Mouse (Mus musculus) heart, embryonic 10.5 days (tissue): ENCODE data around the gene Ctdsp1. TPM values are rescaled to one million over a fixed set of nuclear protein-coding genes. Genes with fewer than 3 reads are reported as not detected.

Experiments used
- DNase-seq: peaks from one replicate; pipeline ENCODE4 v3.0.0-alpha.2; 2017; ENCODE audit warnings: low spot score
- H3K27ac ChIP-seq: fragments of 300-500 bp; sonication (generic); 2 replicates; pipeline ENCODE4 v1.5.1; 2016; ENCODE audit warnings: mild to moderate bottlenecking
- H3K27me3 ChIP-seq: fragments of 300-500 bp; sonication (generic); 2 replicates; pipeline ENCODE4 v1.6.1; 2016; ENCODE audit warnings: mild to moderate bottlenecking; ENCODE audit not compliant: poor library complexity, insufficient read depth, severe bottlenecking
- H3K36me3 ChIP-seq: fragments of 300-500 bp; sonication (generic); 2 replicates; pipeline ENCODE4 v1.6.1; 2016; ENCODE audit warnings: mild to moderate bottlenecking, moderate library complexity
- H3K4me1 ChIP-seq: fragments of 300-500 bp; sonication (generic); 2 replicates; pipeline ENCODE4 v1.6.1; 2016; ENCODE audit warnings: mild to moderate bottlenecking
- H3K4me3 ChIP-seq: fragments of 300-500 bp; sonication (generic); 2 replicates; pipeline ENCODE4 v1.5.1; 2016; ENCODE audit warnings: mild to moderate bottlenecking, moderate library complexity
- H3K9me3 ChIP-seq: fragments of 300-500 bp; sonication (generic); 2 replicates; pipeline ENCODE4 v1.6.1; 2016; ENCODE audit warnings: mild to moderate bottlenecking, moderate library complexity
- WGBS: fragments of 180-500 bp; shearing (Covaris S2); methylation state at CpG from one replicate; pipeline ENCODE4 v1.1.7; 2016; 5-methylcytosine and 5-hydroxymethylcytosine counted together
- polyA plus RNA-seq: library from polyadenylated mRNA; unstranded; fragments of >200 nt; fragmentation: Nextera tagmentation; extraction: Ambion mirVana; gene quantifications from 2 replicates; pipeline ENCODE4 v1.2.1, GENCODE M21; 2016

Gene Ctdsp1
- polyA plus RNA-seq, 1 experiment from 2014 or later, result 69.2 TPM

GRCm38 (mm10) chr1:74384525-74384924 is 6.8 kb upstream of the Ctdsp1 start:
- 84% methylated on average over 8 of the region's 8 CpGs for WGBS
- H3K27ac ChIP-seq, result no peak overlapping the region

GRCm38 (mm10) chr1:74385064-74385463 is 6.2 kb upstream of the Ctdsp1 start:
- peaks cover 28% of the 10 kb centered on the region for H3K4me1 ChIP-seq
- DNase-seq, result no peak
- H3K27ac ChIP-seq, result no peak overlapping the region
- H3K27me3 ChIP-seq, result no peaks in the 10 kb centered on the region
- H3K36me3 ChIP-seq, result no peaks in the 10 kb centered on the region
- H3K4me3 ChIP-seq, result no peak overlapping the region
- no peaks in the 10 kb centered on the region for H3K9me3 ChIP-seq
- WGBS, result 84% methylated on average over 10 of the region's 10 CpGs

More at GRCm38 (mm10) chr1:74384525-74384924, 6.8 kb upstream of the Ctdsp1 start:
- peaks cover 26% of the 10 kb centered on the region for H3K4me1 ChIP-seq
- H3K27me3 ChIP-seq, result no peaks in the 10 kb centered on the region
- no peak for DNase-seq
- H3K9me3 ChIP-seq, result no peaks in the 10 kb centered on the region
- H3K36me3 ChIP-seq, result no peaks in the 10 kb centered on the region
- H3K4me3 ChIP-seq, result no peak overlapping the region

GRCm38 (mm10) chr1:74385531-74385930 is 5.8 kb upstream of the Ctdsp1 start:
- WGBS, result 79% methylated on average over 8 of the region's 8 CpGs
- H3K27ac ChIP-seq, result no peak overlapping the region
- DNase-seq, result no peak
- no peaks in the 10 kb centered on the region for H3K36me3 ChIP-seq
- H3K4me3 ChIP-seq, result no peak overlapping the region
- no peaks in the 10 kb centered on the region for H3K9me3 ChIP-seq
- H3K27me3 ChIP-seq, result no peaks in the 10 kb centered on the region
- H3K4me1 ChIP-seq, result peaks cover 33% of the 10 kb centered on the region

- Histone ChIP-seq H3K27ac (peak overlapping the region; percentile 92), H3K4me3 (peak overlapping the region; percentile 61), H3K4me1 (peaks cover 37% of the 10 kb centered on the region), H3K27me3 (no peaks in the 10 kb centered on the region), H3K9me3 (no peaks in the 10 kb centered on the region), H3K36me3 (no peaks in the 10 kb centered on the region)
- DNase-seq, result no peak
- 57% methylated on average over 8 of the region's 10 CpGs for WGBS
These were observed 5.0 kb upstream of the Ctdsp1 start for GRCm38 (mm10) chr1:74386363-74386713.

GRCm38 (mm10) chr1:74386714-74387385 is 4.5 kb upstream of the Ctdsp1 start:
- Histone ChIP-seq H3K27ac (peak overlapping the region; percentile 92), H3K9me3 (no peaks in the 10 kb centered on the region), H3K27me3 (no peaks in the 10 kb centered on the region), H3K36me3 (no peaks in the 10 kb centered on the region), H3K4me1 (peaks cover 37% of the 10 kb centered on the region), H3K4me3 (peak overlapping the region; percentile 61)
- WGBS, result under 1% methylated on average over 26 of the region's 26 CpGs
- DNase-seq, result peak; percentile 96

- Histone ChIP-seq H3K4me1 (peaks cover 39% of the 10 kb centered on the region), H3K27ac (peak overlapping the region; percentile 92), H3K36me3 (no peaks in the 10 kb centered on the region), H3K27me3 (no peaks in the 10 kb centered on the region), H3K9me3 (no peaks in the 10 kb centered on the region), H3K4me3 (peak overlapping the region; percentile 61)
- WGBS, result 61% methylated on average over 15 of the region's 15 CpGs
- DNase-seq, result no peak
These were observed 3.8 kb upstream of the Ctdsp1 start for GRCm38 (mm10) chr1:74387386-74387988.

- DNase-seq, result no peak
- peak overlapping the region; percentile 92; the same call in 1 of the 2 replicates for H3K27ac ChIP-seq
These were observed 2.9 kb upstream of the Ctdsp1 start for GRCm38 (mm10) chr1:74388398-74388920.

GRCm38 (mm10) chr1:74389831-74390286 is 1.4 kb upstream of the Ctdsp1 start:
- Histone ChIP-seq H3K4me1 (peaks cover 62% of the 10 kb centered on the region), H3K27ac (peak overlapping the region; percentile 100), H3K36me3 (peaks cover 18% of the 10 kb centered on the region), H3K27me3 (no peaks in the 10 kb centered on the region), H3K9me3 (no peaks in the 10 kb centered on the region), H3K4me3 (peak overlapping the region; percentile 86)
- 2% methylated on average over 29 of the region's 29 CpGs for WGBS
- DNase-seq, result peak; percentile 87

More at GRCm38 (mm10) chr1:74388398-74388920, 2.9 kb upstream of the Ctdsp1 start:
- peaks cover 49% of the 10 kb centered on the region for H3K4me1 ChIP-seq
- H3K4me3 ChIP-seq, result no peak overlapping the region
- 79% methylated on average over 7 of the region's 7 CpGs for WGBS
- H3K9me3 ChIP-seq, result no peaks in the 10 kb centered on the region
- no peaks in the 10 kb centered on the region for H3K27me3 ChIP-seq
- peaks cover 4% of the 10 kb centered on the region for H3K36me3 ChIP-seq

- H3K4me3 ChIP-seq, result peak overlapping the region; percentile 86
- H3K4me1 ChIP-seq, result peaks cover 64% of the 10 kb centered on the region
- H3K27me3 ChIP-seq, result no peaks in the 10 kb centered on the region
- WGBS, result 7% methylated on average over 21 of the region's 21 CpGs
- peaks cover 23% of the 10 kb centered on the region for H3K36me3 ChIP-seq
- peak; percentile 91 for DNase-seq
- H3K9me3 ChIP-seq, result no peaks in the 10 kb centered on the region
- peak overlapping the region; percentile 100 for H3K27ac ChIP-seq
These were observed 912 bp upstream of the Ctdsp1 start for GRCm38 (mm10) chr1:74390287-74390906.

- peak overlapping the region; percentile 86 for H3K4me3 ChIP-seq
- peaks cover 28% of the 10 kb centered on the region for H3K36me3 ChIP-seq
- peak overlapping the region; percentile 100 for H3K27ac ChIP-seq
- H3K9me3 ChIP-seq, result no peaks in the 10 kb centered on the region
- WGBS, result under 1% methylated on average over 57 of the region's 63 CpGs
- no peaks in the 10 kb centered on the region for H3K27me3 ChIP-seq
- peak; percentile 88 for DNase-seq
- peaks cover 63% of the 10 kb centered on the region for H3K4me1 ChIP-seq
These were observed 634 bp downstream of the Ctdsp1 start for GRCm38 (mm10) chr1:74391844-74392441.

GRCm38 (mm10) chr1:74392446-74392994 is 1.2 kb downstream of the Ctdsp1 start:
- Histone ChIP-seq H3K27me3 (no peaks in the 10 kb centered on the region), H3K4me3 (peak overlapping the region; percentile 86), H3K9me3 (no peaks in the 10 kb centered on the region), H3K27ac (peak overlapping the region; percentile 100), H3K4me1 (peaks cover 57% of the 10 kb centered on the region), H3K36me3 (peaks cover 28% of the 10 kb centered on the region)
- WGBS, result 2% methylated on average over 16 of the region's 16 CpGs
- no peak for DNase-seq

GRCm38 (mm10) chr1:74393010-74393409 is 1.7 kb downstream of the Ctdsp1 start:
- Histone ChIP-seq H3K9me3 (no peaks in the 10 kb centered on the region), H3K4me3 (peak overlapping the region; percentile 86), H3K27me3 (no peaks in the 10 kb centered on the region), H3K27ac (peak overlapping the region; percentile 100), H3K36me3 (peaks cover 28% of the 10 kb centered on the region), H3K4me1 (peaks cover 60% of the 10 kb centered on the region)
- DNase-seq, result no peak
- WGBS, result 59% methylated on average over 7 of the region's 7 CpGs
